Mouse (Mus musculus) bone marrow macrophage, adult 2 months (primary cell): ENCODE data around the gene Smad6. TPM values are rescaled to one million over a fixed set of nuclear protein-coding genes. Genes with fewer than 3 reads are reported as not detected.

ENCODE experiments used
- H3K27ac ChIP-seq: 2 replicates; pipeline ENCODE4 v1.5.1; 2012; ENCODE audit warnings: low read depth, low read length; ENCODE audit not compliant: insufficient read depth
- H3K4me1 ChIP-seq: 2 replicates; pipeline ENCODE4 v1.6.1; 2012; ENCODE audit warnings: low read length; ENCODE audit not compliant: control insufficient read depth, insufficient read depth
- H3K4me3 ChIP-seq: 2 replicates; pipeline ENCODE4 v1.5.1; 2012; ENCODE audit warnings: mild to moderate bottlenecking, low read length, moderate library complexity; ENCODE audit not compliant: insufficient read depth
- CTCF ChIP-seq: IDR thresholded peaks from 2 replicates; pipeline ENCODE4 v1.5.1; 2012; ENCODE audit warnings: low read depth, mild to moderate bottlenecking, low read length, moderate library complexity
- POLR2A ChIP-seq: IDR thresholded peaks from 2 replicates; pipeline ENCODE4 v1.6.1; 2012; ENCODE audit warnings: mild to moderate bottlenecking, low read depth, low read length, borderline replicate concordance
- polyA plus RNA-seq: library from polyadenylated mRNA; stranded (reverse); fragments of >200 nt; gene quantifications from 2 replicates; pipeline ENCODE4 v1.2.4, GENCODE M21; 2012; ENCODE audit not compliant: missing spikeins, insufficient read depth, insufficient read length

The Smad6 gene
- polyA plus RNA-seq, 1 experiment = 0.62 TPM

GRCm38 (mm10) chr9:63918245-63918644, 103.6 kb downstream of the Smad6 start:
- Histone ChIP-seq H3K4me1 (no peaks in the 10 kb centered on the region), H3K4me3 (no peak overlapping the region), H3K27ac (no peak overlapping the region)
- TF ChIP-seq CTCF = peak; percentile 77
- TF ChIP-seq POLR2A = no peak

GRCm38 (mm10) chr9:63916441-63916840, 105.4 kb downstream of the Smad6 start:
- Histone ChIP-seq H3K4me1 (0 out of 2 replicates have a peak, but pooled peaks cover 5% of the 10 kb centered on the region), H3K27ac (no peak overlapping the region), H3K4me3 (no peak overlapping the region)
- no peak for TF ChIP-seq POLR2A
- TF ChIP-seq CTCF = 0 out of 2 replicates have a peak, but pooled peaks have one; percentile 1

- Histone ChIP-seq H3K27ac (no peak overlapping the region), H3K4me1 (0 out of 2 replicates have a peak, but pooled peaks cover 5% of the 10 kb centered on the region), H3K4me3 (no peak overlapping the region)
- TF ChIP-seq POLR2A (no peak), CTCF (peak; percentile 45; the same call in 1 of the 2 replicates)
Observed at GRCm38 (mm10) chr9:63915976-63916375, 105.9 kb downstream of the Smad6 start.

- H3K27ac ChIP-seq = no peak overlapping the region
- no peak overlapping the region for H3K4me3 ChIP-seq
- TF ChIP-seq CTCF (no peak), POLR2A (no peak)
- 0 out of 2 replicates have a peak, but pooled peaks cover 5% of the 10 kb centered on the region for H3K4me1 ChIP-seq
Observed at GRCm38 (mm10) chr9:63914944-63915343, 106.9 kb downstream of the Smad6 start.

GRCm38 (mm10) chr9:63912051-63912450, 109.8 kb downstream of the Smad6 start:
- H3K4me1 ChIP-seq = 0 out of 2 replicates have a peak, but pooled peaks cover 5% of the 10 kb centered on the region
- no peak overlapping the region for H3K4me3 ChIP-seq
- H3K27ac ChIP-seq = no peak overlapping the region
- TF ChIP-seq POLR2A (no peak), CTCF (no peak)

- Histone ChIP-seq H3K4me1 (0 out of 2 replicates have a peak, but pooled peaks cover 5% of the 10 kb centered on the region), H3K27ac (no peak overlapping the region), H3K4me3 (no peak overlapping the region)
- peak; percentile 70 for TF ChIP-seq CTCF
- TF ChIP-seq POLR2A = no peak
Observed at GRCm38 (mm10) chr9:63909618-63910017, 112.2 kb downstream of the Smad6 start.

- Histone ChIP-seq H3K4me3 (no peak overlapping the region), H3K4me1 (no peaks in the 10 kb centered on the region), H3K27ac (no peak overlapping the region)
- no peak for TF ChIP-seq POLR2A
- TF ChIP-seq CTCF = no peak
Observed at GRCm38 (mm10) chr9:63904543-63904942, 117.3 kb downstream of the Smad6 start.

Other genes starting within 250 kb of the Smad6 start
- gene Lctl, start 95.1 kb upstream of the Smad6 start, polyA plus RNA-seq = not detected in 2 replicates
- 16.9 and 22.3 TPM in 2 replicates for gene Zwilch, start 151.0 kb upstream of the Smad6 start, polyA plus RNA-seq
- gene Rpl4, start 151.3 kb upstream of the Smad6 start, polyA plus RNA-seq = 1,013 and 1,015 TPM in 2 replicates
- gene Snapc5, start 157.2 kb upstream of the Smad6 start, polyA plus RNA-seq = 53.5 and 58.0 TPM in 2 replicates
- gene Uchl4, start 213.1 kb upstream of the Smad6 start, polyA plus RNA-seq = 1.9 and 2.1 TPM in 2 replicates
- 79.9 and 83.4 TPM in 2 replicates for gene Map2k1, start 231.6 kb upstream of the Smad6 start, polyA plus RNA-seq